Mouse (Mus musculus) neural tube, embryonic 14.5 days (tissue): Measurements from ENCODE around the gene Tsr3. TPM values are rescaled to one million over a fixed set of nuclear protein-coding genes. Genes with fewer than 3 reads are reported as not detected.
"Not testable (repeated sequence)": the region's sequence is repeated elsewhere in the genome, so short reads cannot be mapped to it uniquely, and the experiment has no call there.

Experiments used
- ATAC-seq: fragments of 200-750 bp; cut with Nextera tagmentation; 2 replicates; pipeline ENCODE4 v1.8.0; 2017; ENCODE audit warnings: low read depth, mild to moderate bottlenecking, moderate TSS enrichment, moderate library complexity
- H3K27ac ChIP-seq: fragments of 300-500 bp; sonication (generic); 2 replicates; pipeline ENCODE4 v1.5.1; 2014; ENCODE audit warnings: low read depth, mild to moderate bottlenecking, control low read depth, low read length, moderate library complexity, mixed read lengths
- H3K27me3 ChIP-seq: fragments of 300-500 bp; sonication (generic); 2 replicates; pipeline ENCODE4 v1.6.1; 2014; ENCODE audit warnings: low read length; ENCODE audit not compliant: control insufficient read depth, insufficient read depth
- H3K36me3 ChIP-seq: fragments of 300-500 bp; sonication (generic); 2 replicates; pipeline ENCODE4 v1.6.1; 2014; ENCODE audit warnings: low read length, mixed read lengths; ENCODE audit not compliant: control insufficient read depth, insufficient read depth
- H3K4me1 ChIP-seq: fragments of 300-500 bp; sonication (generic); 2 replicates; pipeline ENCODE4 v1.6.1; 2014; ENCODE audit warnings: low read length; ENCODE audit not compliant: control insufficient read depth, insufficient read depth
- H3K4me2 ChIP-seq: fragments of 300-500 bp; sonication (generic); 2 replicates; pipeline ENCODE4 v1.6.1; 2014; ENCODE audit warnings: mild to moderate bottlenecking, low read depth, low read length, control low read depth
- H3K4me3 ChIP-seq: fragments of 300-500 bp; sonication (generic); 2 replicates; pipeline ENCODE4 v1.5.1; 2014; ENCODE audit warnings: low read depth, low read length, control low read depth, mixed read lengths
- H3K9ac ChIP-seq: fragments of 300-500 bp; sonication (generic); replicated peaks from 2 replicates; pipeline ENCODE4 v1.6.1; 2014; ENCODE audit warnings: low read depth, mild to moderate bottlenecking, control low read depth, low read length, mixed read lengths
- H3K9me3 ChIP-seq: fragments of 300-500 bp; sonication (generic); 2 replicates; pipeline ENCODE4 v1.6.1; 2016; ENCODE audit warnings: low read length; ENCODE audit not compliant: control insufficient read depth
- WGBS: fragments of 180-500 bp; shearing (Covaris S2); extraction: QIAGEN DNeasy Blood & Tissue Kit; methylation state at CpG from one replicate; pipeline ENCODE4 v1.1.7; 2014; 5-methylcytosine and 5-hydroxymethylcytosine counted together
- polyA plus RNA-seq: library from polyadenylated mRNA; unstranded; fragments of >200 nt; fragmentation: Nextera tagmentation; extraction: Ambion mirVana; gene quantifications from 2 replicates; pipeline ENCODE4 v1.2.1, GENCODE M21; 2014

Gene Tsr3
- polyA plus RNA-seq, 1 experiment from 2014 or later, result 56.4 TPM

DNA sequence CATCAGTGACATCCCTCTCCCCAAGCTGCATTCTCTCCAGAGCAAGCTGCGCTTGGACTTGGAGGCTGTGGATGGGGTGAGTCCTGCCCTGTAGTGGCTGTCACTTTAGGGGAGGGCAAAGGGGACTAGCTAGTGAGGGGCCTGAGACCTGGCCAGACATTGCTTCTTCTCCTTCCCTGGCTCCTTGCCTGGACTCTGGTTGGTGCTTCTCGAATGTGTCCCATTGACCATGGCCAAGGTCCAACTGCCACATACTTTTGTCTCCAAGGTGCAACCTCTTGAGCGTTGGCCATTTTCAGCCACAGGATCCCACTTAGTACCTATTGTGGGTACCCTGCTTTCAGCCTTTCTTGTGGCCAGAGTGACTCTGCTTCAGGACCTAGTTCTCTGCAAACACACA is 9.3 kb upstream of the Tsr3 start:
- Histone ChIP-seq H3K27me3 (no peaks in the 10 kb centered on the region), H3K4me3 (no peak overlapping the region), H3K4me2 (no peak overlapping the region), H3K9ac (no peak overlapping the region), H3K36me3 (peaks cover 19% of the 10 kb centered on the region), H3K9me3 (no peaks in the 10 kb centered on the region), H3K4me1 (no peaks in the 10 kb centered on the region), H3K27ac (no peak overlapping the region)
- no peak for ATAC-seq
- 100% methylated on average over 3 of the region's 3 CpGs for WGBS

- H3K4me2 ChIP-seq, H3K27ac ChIP-seq, H3K27me3 ChIP-seq, H3K4me3 ChIP-seq, H3K9me3 ChIP-seq, H3K9ac ChIP-seq, H3K4me1 ChIP-seq: not testable (repeated sequence)
- peaks cover 23% of the 10 kb centered on the region for H3K36me3 ChIP-seq
- WGBS, result 97% methylated on average over 5 of the region's 11 CpGs
- ATAC-seq, result peak; percentile 34; the same call in 1 of the 2 replicates
Observed at GRCm38 (mm10) chr17:25231621-25232020, 8.3 kb upstream of the Tsr3 start.

- ATAC-seq, result no peak
- no peaks in the 10 kb centered on the region for H3K9me3 ChIP-seq
- no peaks in the 10 kb centered on the region for H3K27me3 ChIP-seq
- WGBS, result 89% methylated on average over 9 of the region's 9 CpGs
- peaks cover 7% of the 10 kb centered on the region for H3K4me1 ChIP-seq
- no peak overlapping the region for H3K9ac ChIP-seq
- no peak overlapping the region for H3K4me3 ChIP-seq
- H3K27ac ChIP-seq, result no peak overlapping the region
- peaks cover 23% of the 10 kb centered on the region for H3K36me3 ChIP-seq
- no peak overlapping the region for H3K4me2 ChIP-seq
Observed at GRCm38 (mm10) chr17:25235635-25236034, 4.3 kb upstream of the Tsr3 start.

- ATAC-seq, result no peak
- H3K4me1 ChIP-seq, result peaks cover 13% of the 10 kb centered on the region
Observed at GRCm38 (mm10) chr17:25243131-25243780, 3.3 kb downstream of the Tsr3 start.

DNA sequence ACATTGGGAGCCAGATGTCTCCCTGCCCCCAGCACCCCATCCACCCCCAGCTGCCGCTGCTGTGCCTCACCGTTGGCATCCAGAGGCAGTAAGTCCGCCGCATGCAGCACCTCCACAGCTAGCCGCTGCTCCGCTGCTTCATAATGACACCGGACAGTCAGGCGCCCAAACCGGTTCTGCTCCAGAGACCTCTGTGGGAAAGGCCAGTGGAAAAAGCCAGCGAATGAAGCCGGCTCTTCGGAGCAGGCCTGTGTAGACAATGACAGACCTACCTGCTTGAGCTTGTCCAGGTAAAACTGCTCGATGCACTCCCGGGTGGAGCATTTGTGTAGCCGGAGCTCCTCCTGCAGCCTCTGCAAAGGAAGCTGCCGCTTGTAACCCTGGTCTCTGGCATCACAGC is 4.3 kb downstream of the Tsr3 start:
- WGBS, result 88% methylated on average over 16 of the region's 16 CpGs

More at GRCm38 (mm10) chr17:25243131-25243780, 3.3 kb downstream of the Tsr3 start:
- no peaks in the 10 kb centered on the region for H3K9me3 ChIP-seq
- H3K9ac ChIP-seq, result no peak overlapping the region
- peaks cover 21% of the 10 kb centered on the region for H3K36me3 ChIP-seq
- H3K4me3 ChIP-seq, result no peak overlapping the region
- no peaks in the 10 kb centered on the region for H3K27me3 ChIP-seq
- no peak overlapping the region for H3K27ac ChIP-seq
- no peak overlapping the region for H3K4me2 ChIP-seq
- 89% methylated on average over 11 of the region's 11 CpGs for WGBS

GRCm38 (mm10) chr17:25248033-25248750 is 8.2 kb downstream of the Tsr3 start:
- Histone ChIP-seq H3K36me3 (peaks cover 16% of the 10 kb centered on the region), H3K27me3 (no peaks in the 10 kb centered on the region), H3K9ac (no peak overlapping the region), H3K4me3 (no peak overlapping the region), H3K4me2 (no peak overlapping the region), H3K9me3 (no peaks in the 10 kb centered on the region), H3K4me1 (peaks cover 5% of the 10 kb centered on the region; the same call in 1 of the 2 replicates), H3K27ac (no peak overlapping the region)
- WGBS, result 83% methylated on average over 18 of the region's 18 CpGs
- no peak for ATAC-seq

More for the DNA sequence above, 4.3 kb downstream of the Tsr3 start:
- Histone ChIP-seq H3K27me3 (no peaks in the 10 kb centered on the region), H3K4me1 (peaks cover 10% of the 10 kb centered on the region), H3K36me3 (peaks cover 21% of the 10 kb centered on the region), H3K4me2 (no peak overlapping the region), H3K9ac (no peak overlapping the region), H3K27ac (no peak overlapping the region), H3K9me3 (no peaks in the 10 kb centered on the region), H3K4me3 (no peak overlapping the region)
- ATAC-seq, result no peak

DNA sequence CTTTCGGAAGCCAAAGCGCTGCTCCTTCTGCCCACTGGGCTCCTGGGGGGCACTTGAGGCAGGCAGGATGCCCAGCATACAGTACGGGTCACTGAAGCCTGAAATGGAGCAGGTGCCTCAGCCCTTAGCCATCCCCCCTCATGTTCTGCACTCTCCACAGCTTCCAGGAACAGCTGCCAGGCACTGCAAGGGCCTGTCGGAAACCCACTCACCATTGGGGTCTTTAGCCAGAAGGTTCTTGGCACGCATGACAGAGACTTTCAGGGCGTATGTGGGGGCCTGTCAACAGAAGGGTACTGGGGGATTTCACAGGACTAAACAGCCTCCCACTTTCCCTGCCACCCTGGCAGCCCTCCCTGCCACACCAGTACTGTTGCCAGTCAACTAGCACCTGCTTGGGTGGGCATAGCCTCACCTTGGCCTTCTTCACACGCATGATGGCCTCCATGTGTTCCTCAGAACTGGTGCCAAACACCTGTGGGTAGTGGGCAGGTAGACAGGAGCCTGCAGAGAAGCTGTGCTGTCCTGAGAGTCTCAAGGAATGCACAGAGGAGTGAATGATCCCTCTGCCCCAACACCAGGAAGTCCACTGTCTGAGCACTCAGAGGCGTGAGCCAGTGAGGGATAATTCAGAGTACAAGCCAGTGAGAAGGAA is 10.3 kb downstream of the Tsr3 start:
- Histone ChIP-seq H3K9me3 (no peaks in the 10 kb centered on the region), H3K4me2 (no peak overlapping the region), H3K27ac (no peak overlapping the region; the same call in 1 of the 2 replicates), H3K4me3 (no peak overlapping the region), H3K4me1 (peaks cover 16% of the 10 kb centered on the region), H3K36me3 (no peaks in the 10 kb centered on the region), H3K9ac (no peak overlapping the region), H3K27me3 (no peaks in the 10 kb centered on the region)
- WGBS, result 77% methylated on average over 8 of the region's 8 CpGs
- ATAC-seq, result no peak

DNA sequence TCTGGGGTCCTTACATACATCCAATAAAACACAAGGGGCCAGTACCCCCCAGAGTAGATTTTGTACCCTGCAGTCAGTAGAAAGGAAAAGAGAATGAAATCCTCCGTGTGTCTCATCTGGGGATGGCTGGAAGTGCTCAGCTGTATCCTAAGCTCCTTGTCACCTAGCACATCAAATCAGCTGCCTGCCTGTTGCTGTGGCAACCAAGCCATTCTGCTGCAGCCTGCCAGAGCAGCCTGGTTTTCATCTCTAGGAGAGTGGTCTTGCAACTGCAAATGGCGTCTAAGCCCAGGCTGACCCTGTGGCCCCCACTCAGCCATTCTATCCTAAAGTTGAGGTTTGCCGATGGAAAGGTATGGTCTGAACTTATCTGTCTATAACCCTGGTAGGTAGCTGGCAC is 12.7 kb downstream of the Tsr3 start:
- H3K4me1 ChIP-seq, result peaks cover 24% of the 10 kb centered on the region
- peaks cover 8% of the 10 kb centered on the region for H3K27me3 ChIP-seq
- H3K9me3 ChIP-seq, result no peaks in the 10 kb centered on the region
- ATAC-seq, result peak; percentile 59; the same call in 1 of the 2 replicates
- no peak overlapping the region for H3K9ac ChIP-seq
- H3K36me3 ChIP-seq, result no peaks in the 10 kb centered on the region
- H3K4me2 ChIP-seq, result no peak overlapping the region
- H3K4me3 ChIP-seq, result no peak overlapping the region
- WGBS, result 27% methylated on average over 3 of the region's 3 CpGs
- peak overlapping the region; percentile 23; the same call in 1 of the 2 replicates for H3K27ac ChIP-seq

- 16% methylated on average over 10 of the region's 10 CpGs for WGBS
- Histone ChIP-seq H3K27me3 (peaks cover 8% of the 10 kb centered on the region), H3K4me1 (peaks cover 24% of the 10 kb centered on the region), H3K27ac (0 out of 2 replicates have a peak overlapping the region, but pooled peaks have one; percentile 12), H3K9ac (peak overlapping the region; percentile 25; the same call in 1 of the 2 replicates), H3K4me3 (no peak overlapping the region), H3K36me3 (no peaks in the 10 kb centered on the region), H3K9me3 (no peaks in the 10 kb centered on the region), H3K4me2 (peak overlapping the region; percentile 23)
- ATAC-seq, result 0 out of 2 replicates have a peak, but pooled peaks have one; percentile 23
Observed at GRCm38 (mm10) chr17:25253760-25254159, 13.8 kb downstream of the Tsr3 start.
